Mouse (Mus musculus): ENCODE results near the gene Mipol1. TPM values are rescaled to one million over a fixed set of nuclear protein-coding genes. Genes with fewer than 3 reads are reported as not detected.

Mipol1 gene
- total and polyA plus RNA-seq, 3 experiments = 6.4 to 10.4 (median 6.6) TPM

- Histone ChIP-seq H3K4me3 (replicated peaks in 1 of 3; ENCODE audit: low read depth in 2 of 3, low read length in 2 of 3, poor library complexity in 1 of 3) (no peak overlapping the region), H3K27ac (ENCODE audit: insufficient read depth, low read depth) (no peak overlapping the region), H3K4me1 (ENCODE audit: control insufficient read depth in 1 of 2, insufficient read depth in 2 of 2) (no peaks in the 10 kb centered on the region), H3K36me3 (replicated peaks in 1 of 2; ENCODE audit: control insufficient read depth in 1 of 2, insufficient read depth in 1 of 2, low read length in 1 of 2) (no peaks in the 10 kb centered on the region), H3K27me3 (replicated peaks) (no peaks in the 10 kb centered on the region), H3K9ac (ENCODE audit: insufficient read depth, low read depth) (no peak overlapping the region), H3K9me3 (replicated peaks; ENCODE audit: low read length) (peaks cover 20% of the 10 kb centered on the region), H3K4me2 (ENCODE audit: insufficient read depth, low read depth, poor library complexity, severe bottlenecking) (no peak overlapping the region), H3K79me2 (replicated peaks; ENCODE audit: control insufficient read depth, extremely low read depth, insufficient read depth, poor library complexity, severe bottlenecking) (no peaks in the 10 kb centered on the region)
- no peak for TF ChIP-seq ZMIZ1 (IDR thresholded peaks at IDR 0.05; ENCODE audit: low read depth, low read length)
- TF ChIP-seq JUN (IDR thresholded peaks at IDR 0.05; ENCODE audit: insufficient read depth, low read depth, low read length) = no peak
- no peak for TF ChIP-seq ZKSCAN1 (IDR thresholded peaks at IDR 0.05; ENCODE audit: borderline replicate concordance, low read depth, low read length)
- TF ChIP-seq E2F4 (IDR thresholded peaks at IDR 0.05; ENCODE audit: insufficient replicate concordance, low read depth, low read length) = no peak
- TF ChIP-seq MEF2A (IDR thresholded peaks at IDR 0.05; ENCODE audit: borderline replicate concordance, low read depth, low read length) = no peak
- TF ChIP-seq NRF1 (IDR thresholded peaks at IDR 0.05; ENCODE audit: low read depth, low read length) = no peak
- TF ChIP-seq MXI1 (IDR thresholded peaks at IDR 0.05; ENCODE audit: low read depth, low read length) = no peak
- TF ChIP-seq JUND (conservative IDR thresholded peaks at IDR 0.05; ENCODE audit: low read depth, low read length) = no peak
- no peak for TF ChIP-seq RCOR1 (conservative IDR thresholded peaks at IDR 0.05; ENCODE audit: low read depth, low read length)
- TF ChIP-seq TBP (conservative IDR thresholded peaks at IDR 0.05; ENCODE audit: low read depth, low read length) = no peak
- TF ChIP-seq BHLHE40 (IDR thresholded peaks at IDR 0.05; ENCODE audit: low read depth, low read length) = no peak
- TF ChIP-seq MAX (IDR thresholded peaks at IDR 0.05; ENCODE audit: low read length) = no peak
- TF ChIP-seq USF1 (IDR thresholded peaks at IDR 0.05; ENCODE audit: low read depth, low read length) = no peak
- dilution Hi-C loops (cut with MboI; ENCODE audit: extremely low pct_ligation_motif_present, extremely low pct_unique_long_range_greater_than_20kb, low sequenced_read_pairs) (no loop called here), in situ Hi-C loops (cut with MboI; ENCODE audit: low pct_ligation_motif_present, low pct_unique_long_range_greater_than_20kb, low sequenced_read_pairs) (no loop called here)
- DNase-seq (ENCODE audit: extremely low read depth) = no peak
Observed at GRCm38 (mm10) chr12:57544641-57545370, 314.6 kb downstream of the Mipol1 start.

- Histone ChIP-seq H3K27me3 (replicated peaks) (no peaks in the 10 kb centered on the region), H3K4me3 (replicated peaks in 1 of 3; ENCODE audit: low read depth in 2 of 3, low read length in 2 of 3, poor library complexity in 1 of 3) (no peak overlapping the region), H3K9me3 (replicated peaks; ENCODE audit: low read length) (peaks cover 20% of the 10 kb centered on the region), H3K79me2 (replicated peaks; ENCODE audit: control insufficient read depth, extremely low read depth, insufficient read depth, poor library complexity, severe bottlenecking) (no peaks in the 10 kb centered on the region), H3K36me3 (replicated peaks in 1 of 2; ENCODE audit: control insufficient read depth in 1 of 2, insufficient read depth in 1 of 2, low read length in 1 of 2) (no peaks in the 10 kb centered on the region), H3K27ac (ENCODE audit: insufficient read depth, low read depth) (no peak overlapping the region), H3K9ac (ENCODE audit: insufficient read depth, low read depth) (no peak overlapping the region), H3K4me2 (ENCODE audit: insufficient read depth, low read depth, poor library complexity, severe bottlenecking) (no peak overlapping the region), H3K4me1 (ENCODE audit: control insufficient read depth in 1 of 2, insufficient read depth in 2 of 2) (no peaks in the 10 kb centered on the region)
- in situ Hi-C loops (cut with MboI; ENCODE audit: low pct_ligation_motif_present, low pct_unique_long_range_greater_than_20kb, low sequenced_read_pairs) (no loop called here), dilution Hi-C loops (cut with MboI; ENCODE audit: extremely low pct_ligation_motif_present, extremely low pct_unique_long_range_greater_than_20kb, low sequenced_read_pairs) (no loop called here)
- no peak for DNase-seq (ENCODE audit: extremely low read depth)
- TF ChIP-seq HCFC1 (IDR thresholded peaks at IDR 0.05; ENCODE audit: low read depth, low read length) (no peak), ZKSCAN1 (IDR thresholded peaks at IDR 0.05; ENCODE audit: borderline replicate concordance, low read depth, low read length) (no peak), SMC3 (IDR thresholded peaks at IDR 0.05; ENCODE audit: low read depth, low read length) (no peak), JUND (conservative IDR thresholded peaks at IDR 0.05; ENCODE audit: low read depth, low read length) (no peak), RAD21 (IDR thresholded peaks at IDR 0.05; ENCODE audit: low read depth, low read length) (no peak), ELF1 (IDR thresholded peaks at IDR 0.05; ENCODE audit: low read depth, low read length) (no peak), ETS1 (conservative IDR thresholded peaks at IDR 0.05; ENCODE audit: low read depth, low read length) (no peak), JUN (IDR thresholded peaks at IDR 0.05; ENCODE audit: insufficient read depth, low read depth, low read length) (no peak), IRF4 (IDR thresholded peaks at IDR 0.05; ENCODE audit: low read depth, low read length) (no peak), NELFE (IDR thresholded peaks at IDR 0.05; ENCODE audit: low read depth, low read length) (no peak), GABPA (IDR thresholded peaks at IDR 0.05; ENCODE audit: insufficient replicate concordance, low read depth, low read length) (no peak), CTCF (conservative IDR thresholded peaks at IDR 0.05 in 1 of 2, IDR thresholded peaks at IDR 0.05 in 1 of 2; ENCODE audit: low read depth in 2 of 2, low read length in 2 of 2) (no peak), MXI1 (IDR thresholded peaks at IDR 0.05; ENCODE audit: low read depth, low read length) (no peak), PAX5 (IDR thresholded peaks at IDR 0.05; ENCODE audit: low read length) (no peak), MYC (IDR thresholded peaks at IDR 0.05; ENCODE audit: low read depth, low read length) (no peak), KAT2A (IDR thresholded peaks at IDR 0.05; ENCODE audit: insufficient replicate concordance, low read length) (no peak), ZMIZ1 (IDR thresholded peaks at IDR 0.05; ENCODE audit: low read depth, low read length) (no peak)
Observed at GRCm38 (mm10) chr12:57545371-57546241, 315.4 kb downstream of the Mipol1 start.
